Mouse (Mus musculus) ES-E14 (cell line): ENCODE data around the gene Nedd4.

ENCODE experiments used
- CHD2 ChIP-seq: IDR thresholded peaks from 2 replicates; pipeline ENCODE4 v1.6.1; 2014; ENCODE audit warnings: mild to moderate bottlenecking, low read depth, low read length, inconsistent platforms
- HCFC1 ChIP-seq: IDR thresholded peaks from 2 replicates; pipeline ENCODE4 v1.6.1; 2012; ENCODE audit warnings: low read length, inconsistent platforms, borderline replicate concordance; ENCODE audit not compliant: insufficient read depth
- MAFK ChIP-seq: IDR thresholded peaks from 2 replicates; pipeline ENCODE4 v1.6.1; 2014; ENCODE audit warnings: mild to moderate bottlenecking, low read depth, low read length, inconsistent platforms; ENCODE audit not compliant: insufficient read depth
- ZC3H11A ChIP-seq: IDR thresholded peaks from 2 replicates; pipeline ENCODE4 v1.6.1; 2012; ENCODE audit warnings: low read depth, mild to moderate bottlenecking, inconsistent platforms, low read length, borderline replicate concordance
- ZNF384 ChIP-seq: IDR thresholded peaks from 2 replicates; pipeline ENCODE4 v1.6.1; 2012; ENCODE audit warnings: low read depth, low read length, inconsistent platforms

- TF ChIP-seq ZNF384 (no peak), HCFC1 (0 out of 2 replicates have a peak, but pooled peaks have one; percentile 12), ZC3H11A (no peak), CHD2 (peak; percentile 63; the same call in 1 of the 2 replicates), MAFK (no peak)
Measured at GRCm38 (mm10) chr9:72639843-72640621, 22.1 kb upstream of the Nedd4 start.
